Mouse (Mus musculus) megakaryocyte, embryonic 14.5 days (primary cell): ENCODE data around the gene Vapb.

Experiments
- FLI1 ChIP-seq: IDR thresholded peaks from 2 replicates; pipeline ENCODE4 v1.6.1; 2012; ENCODE audit warnings: low read length, inconsistent platforms, mixed read lengths
- GATA1 ChIP-seq: IDR thresholded peaks from 3 replicates; pipeline ENCODE4 v1.6.1; 2012; ENCODE audit warnings: mixed read lengths, low read length, inconsistent platforms, borderline replicate concordance

GRCm38 (mm10) chr2:173689835-173690234 is 47.5 kb upstream of the Vapb start:
- TF ChIP-seq GATA1, result no peak
- no peak for TF ChIP-seq FLI1
